Mouse (Mus musculus) monocyte, adult 2 months (primary cell): ENCODE data around the gene Zfp286.
A peak's percentile ranks its signal among the peaks of the same experiment; 100 is the strongest.
"Not testable (repeated sequence)": the region's sequence is repeated elsewhere in the genome, so short reads cannot be mapped to it uniquely, and the experiment has no call there.

Source experiments
- DNase-seq, 2 experiments: peaks; one replicate each; pipeline ENCODE4 v3.0.0; 2022; ENCODE audit warnings: low spot score in 2 of 2, low read depth in 1 of 2

The Zfp286 gene

GRCm38 (mm10) chr11:62804119-62804518 is 14.9 kb upstream of the Zfp286 start:
- no peak for DNase-seq

GRCm38 (mm10) chr11:62789617-62789936 is 315 bp upstream of the Zfp286 start:
- no peak for DNase-seq

GRCm38 (mm10) chr11:62776510-62776909 is 12.8 kb downstream of the Zfp286 start:
- DNase-seq = no peak

GRCm38 (mm10) chr11:62760755-62761457 is 28.4 kb downstream of the Zfp286 start:
- no peak for DNase-seq

GRCm38 (mm10) chr11:62758491-62758890 is 30.8 kb downstream of the Zfp286 start:
- no peak for DNase-seq

GRCm38 (mm10) chr11:62757906-62758305 is 31.4 kb downstream of the Zfp286 start:
- no peak for DNase-seq

GRCm38 (mm10) chr11:62757143-62757507 is 32.1 kb downstream of the Zfp286 start:
- DNase-seq = no peak

GRCm38 (mm10) chr11:62756456-62757142 is 32.7 kb downstream of the Zfp286 start:
- peak; percentile 73 to 81 for DNase-seq

- DNase-seq = no peak
Observed at GRCm38 (mm10) chr11:62752780-62753179, 36.5 kb downstream of the Zfp286 start, which contains the start of gene Gm10428. TSS of gene Gm10428 (plus strand) at chr11:62753100.

GRCm38 (mm10) chr11:62752191-62752590 is 37.1 kb downstream of the Zfp286 start:
- DNase-seq = no peak

GRCm38 (mm10) chr11:62749445-62749844 is 39.8 kb downstream of the Zfp286 start:
- DNase-seq = not testable (repeated sequence)

GRCm38 (mm10) chr11:62748062-62748461 is 41.2 kb downstream of the Zfp286 start:
- DNase-seq = no peak

GRCm38 (mm10) chr11:62747227-62747626 is 42.0 kb downstream of the Zfp286 start:
- DNase-seq = no peak

GRCm38 (mm10) chr11:62746001-62746533 is 43.2 kb downstream of the Zfp286 start:
- peak in 1 of 2 experiments; percentile 37 for DNase-seq

- peak in 1 of 2 experiments; percentile 49 for DNase-seq
Observed at GRCm38 (mm10) chr11:62744103-62744502, 45.2 kb downstream of the Zfp286 start.

- no peak for DNase-seq
Observed at GRCm38 (mm10) chr11:62742261-62742957, 46.9 kb downstream of the Zfp286 start.

GRCm38 (mm10) chr11:62741186-62741585 is 48.1 kb downstream of the Zfp286 start:
- DNase-seq = no peak

- no peak for DNase-seq
Observed at GRCm38 (mm10) chr11:62732665-62733064, 56.6 kb downstream of the Zfp286 start.

- no peak for DNase-seq
Observed at GRCm38 (mm10) chr11:62732022-62732387, 57.3 kb downstream of the Zfp286 start.

GRCm38 (mm10) chr11:62731311-62732021 is 57.8 kb downstream of the Zfp286 start, which contains the start of gene Zfp287:
TSS of gene Zfp287 (minus strand) at chr11:62731905.
- peak in 1 of 2 experiments; percentile 25 for DNase-seq

- DNase-seq = no peak
Observed at GRCm38 (mm10) chr11:62728276-62728675, 61.0 kb downstream of the Zfp286 start.
